ENCODE assay signal across 19 mouse cellular contexts in the genomic region with DNA sequence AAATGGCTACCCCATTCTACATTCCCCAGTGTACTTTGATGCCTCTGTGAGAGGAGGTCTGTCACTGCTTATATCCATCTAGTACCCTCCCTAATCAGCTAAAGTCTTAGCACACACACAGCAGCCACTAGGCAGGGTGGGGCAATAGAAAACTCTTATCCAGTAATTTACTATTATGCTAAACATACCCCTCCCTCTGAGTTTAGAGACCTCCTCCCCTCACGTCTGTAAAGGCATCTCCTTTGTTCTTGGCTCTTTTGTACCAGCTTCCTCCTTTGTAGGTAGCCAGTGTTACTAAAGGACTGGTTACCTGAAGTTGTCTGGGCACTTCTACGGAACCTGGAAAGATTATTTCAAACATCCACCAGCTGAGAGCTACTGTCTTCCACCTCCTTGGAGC. TPM values are rescaled to one million over a fixed set of nuclear protein-coding genes. Genes with fewer than 3 reads are reported as not detected.
DNase-seq lines count a peak whose midpoint lies in the region; ATAC-seq and TF ChIP-seq lines count a peak whose summit lies in the region.
"Had no signal": no experiment of that assay in that cellular context is flagged by ENCODE, and none has a peak within 500 bp of the region (broad histone marks: within the 10 kb centered on the region; RNA-seq: fewer than 3 reads in every experiment).

No protein-coding gene starts in this region.

- H3K9me3 ChIP-seq in CH12.LX (replicated peaks; ENCODE audit: low read length) (no peaks in the 10 kb centered on the region), ES-E14 (ENCODE audit: control insufficient read depth, insufficient read depth, low read depth, low read length) (no peaks in the 10 kb centered on the region)
- no peaks in the 10 kb centered on the region for H3K9me3 ChIP-seq in liver, postnatal 0 days (ENCODE audit: low read length)
- H3K9me3 ChIP-seq in kidney, embryonic 15.5 days (replicated peaks), result no peaks in the 10 kb centered on the region
- H3K9me3 ChIP-seq: midbrain, embryonic 15.5 days; stomach, embryonic 15.5 days had no signal

- 51% methylated on average over 2 of the region's 2 CpGs for WGBS in liver, postnatal 0 days (ENCODE audit: insufficient replicate concordance)
- 74% methylated on average over 2 of the region's 2 CpGs for WGBS in kidney, embryonic 15.5 days

- no peak for TF ChIP-seq RAD21 in CH12.LX (IDR thresholded peaks at IDR 0.05; ENCODE audit: low read depth, low read length)

- H3K36me3 ChIP-seq in CH12.LX (replicated peaks in 1 of 2; ENCODE audit: control insufficient read depth in 1 of 2, insufficient read depth in 1 of 2, low read length in 1 of 2) (peaks cover 0 to 35% of the 10 kb centered on the region in 2 experiments), ES-E14 (ENCODE audit: control insufficient read depth, insufficient read depth, low read length, poor library complexity, severe bottlenecking) (no peaks in the 10 kb centered on the region; the same call in none of the 2 replicates)
- 0 out of 2 replicates have a peak, but pooled peaks cover 3% of the 10 kb centered on the region for H3K36me3 ChIP-seq in liver, postnatal 0 days (replicated peaks; ENCODE audit: insufficient read depth, low read length)
- H3K36me3 ChIP-seq in kidney, embryonic 15.5 days, result peaks cover 24% of the 10 kb centered on the region
- H3K36me3 ChIP-seq: midbrain, embryonic 15.5 days; stomach, embryonic 15.5 days had no signal

- H3K4me2 ChIP-seq in CH12.LX (ENCODE audit: insufficient read depth, low read depth, poor library complexity, severe bottlenecking), result peak overlapping the region; percentile 47; the same call in 1 of the 2 replicates
- no peak overlapping the region for H3K4me2 ChIP-seq in liver, postnatal 0 days (ENCODE audit: low read depth, low read length)
- no peak overlapping the region for H3K4me2 ChIP-seq in kidney, embryonic 15.5 days
- H3K4me2 ChIP-seq: lung, embryonic 14.5 days; midbrain, embryonic 15.5 days; stomach, embryonic 15.5 days had no signal

- peaks cover 20% of the 10 kb centered on the region for H3K79me2 ChIP-seq in CH12.LX (replicated peaks; ENCODE audit: control insufficient read depth, extremely low read depth, insufficient read depth, poor library complexity, severe bottlenecking)

- no peak for TF ChIP-seq CTCF in CH12.LX (conservative IDR thresholded peaks at IDR 0.05 in 1 of 2, IDR thresholded peaks at IDR 0.05 in 1 of 2; ENCODE audit: low read depth in 2 of 2, low read length in 2 of 2)
- TF ChIP-seq CTCF in liver, postnatal 0 days (IDR thresholded peaks at IDR 0.05; ENCODE audit: low read depth), result no peak

- dilution Hi-C loops in CH12.LX (cut with MboI; ENCODE audit: extremely low pct_ligation_motif_present, extremely low pct_unique_long_range_greater_than_20kb, low sequenced_read_pairs), result no loop called here

- H3K4me1 ChIP-seq in CH12.LX (ENCODE audit: control insufficient read depth in 1 of 2, insufficient read depth in 2 of 2), result peaks cover 7 to 59% of the 10 kb centered on the region in 2 experiments; a peak in 3 of 4 replicates
- peaks cover 6 to 21% of the 10 kb centered on the region in 2 experiments for H3K4me1 ChIP-seq in ES-E14 (ENCODE audit: control insufficient read depth in 2 of 2, insufficient read depth in 2 of 2, low read length in 2 of 2, poor library complexity in 1 of 2)
- peaks cover 7% of the 10 kb centered on the region; the same call in 1 of the 2 replicates for H3K4me1 ChIP-seq in liver, postnatal 0 days (ENCODE audit: insufficient read depth)
- peaks cover 12% of the 10 kb centered on the region for H3K4me1 ChIP-seq in kidney, embryonic 15.5 days
- H3K4me1 ChIP-seq: midbrain, embryonic 15.5 days; stomach, embryonic 15.5 days had no signal

- TF ChIP-seq EP300 in CH12.LX (IDR thresholded peaks at IDR 0.05; ENCODE audit: low read length), result no peak
- TF ChIP-seq EP300 in liver, postnatal 0 days (IDR thresholded peaks at IDR 0.05; ENCODE audit: low read depth), result no peak

- DNase-seq in CH12.LX (ENCODE audit: extremely low read depth), result no peak
- peak; percentile 41 for DNase-seq in ES-E14 (ENCODE audit: low read depth, low spot score)
- DNase-seq in liver, postnatal 0 days, result no peak
- no peak for DNase-seq in kidney, adult 8-10 months
- no peak for DNase-seq in lung, postnatal 4 days
- DNase-seq: cerebellum, postnatal 10 days; forebrain, postnatal 0 days; gastrocnemius, adult 2 months; heart, adult 2 months; lung, embryonic 14.5 days; spleen, adult 18-20 months; thymus, adult 2 months had no signal

- H3K27ac ChIP-seq in CH12.LX (ENCODE audit: insufficient read depth, low read depth) (no peak overlapping the region), ES-E14 (ENCODE audit: insufficient read depth, low read depth, low read length, poor library complexity, severe bottlenecking) (peak overlapping the region; percentile 83; the same call in 1 of the 2 replicates)
- H3K27ac ChIP-seq in liver, postnatal 0 days (ENCODE audit: low read depth), result 0 out of 2 replicates have a peak overlapping the region, but pooled peaks have one; percentile 24
- no peak overlapping the region for H3K27ac ChIP-seq in kidney, embryonic 15.5 days
- H3K27ac ChIP-seq: gastrocnemius, adult 2 months; heart, adult 2 months; macrophage; midbrain, embryonic 15.5 days; stomach, embryonic 15.5 days had no signal

- ATAC-seq in hematopoietic stem cell, adult 5-6 weeks (replicated peaks in 1 of 2; ENCODE audit: insufficient read depth in 1 of 2, low FRiP score in 2 of 2, low TSS enrichment in 1 of 2, low read depth in 1 of 2, poor library complexity in 2 of 2, severe bottlenecking in 2 of 2), result peak; percentile 67 to 69
- ATAC-seq in liver, postnatal 0 days, result peak; percentile 48; the same call in 1 of the 2 replicates
- no peak for ATAC-seq in kidney, embryonic 15.5 days (replicated peaks; ENCODE audit: low FRiP score)
- ATAC-seq: forebrain, postnatal 0 days; midbrain, embryonic 15.5 days; Patski had no signal

- no peak overlapping the region for H3K4me3 ChIP-seq in CH12.LX (replicated peaks in 1 of 3; ENCODE audit: low read depth in 2 of 3, low read length in 2 of 3, poor library complexity in 1 of 3)
- H3K4me3 ChIP-seq in ES-E14 (ENCODE audit: insufficient read depth in 1 of 2, low read depth in 1 of 2, low read length in 2 of 2, poor library complexity in 1 of 2, severe bottlenecking in 1 of 2), result peak overlapping the region; percentile 52 to 70
- no peak overlapping the region for H3K4me3 ChIP-seq in liver, postnatal 0 days (ENCODE audit: low read depth, low read length)
- no peak overlapping the region for H3K4me3 ChIP-seq in kidney, embryonic 15.5 days (replicated peaks)
- H3K4me3 ChIP-seq: erythroblast, embryonic 14.5 days; gastrocnemius, adult 2 months; heart, adult 2 months; midbrain, embryonic 15.5 days; stomach, embryonic 15.5 days had no signal

- in situ Hi-C loops in CH12.LX (cut with MboI; ENCODE audit: low pct_ligation_motif_present, low pct_unique_long_range_greater_than_20kb, low sequenced_read_pairs), result no loop called here
- in situ Hi-C loops in ES-E14 (cut with MboI; ENCODE audit: low sequenced_read_pairs in 2 of 2, unreplicated experiment in 2 of 2), result no loop called here

- H3K27me3 ChIP-seq in CH12.LX (replicated peaks), result no peaks in the 10 kb centered on the region
- H3K27me3 ChIP-seq in liver, postnatal 0 days (ENCODE audit: insufficient read depth, low read length), result no peaks in the 10 kb centered on the region
- no peaks in the 10 kb centered on the region for H3K27me3 ChIP-seq in kidney, embryonic 15.5 days
- H3K27me3 ChIP-seq: midbrain, embryonic 15.5 days; Patski; stomach, embryonic 15.5 days had no signal

- no peak for TF ChIP-seq POLR2A in CH12.LX (IDR thresholded peaks at IDR 0.05; ENCODE audit: low read depth, low read length)

- H3K9ac ChIP-seq in CH12.LX (ENCODE audit: insufficient read depth, low read depth) (no peak overlapping the region), ES-E14 (ENCODE audit: insufficient read depth, low read depth, low read length, poor library complexity, severe bottlenecking) (peak overlapping the region; percentile 64)
- no peak overlapping the region for H3K9ac ChIP-seq in liver, postnatal 0 days (replicated peaks)
- no peak overlapping the region for H3K9ac ChIP-seq in kidney, embryonic 15.5 days
- H3K9ac ChIP-seq: forebrain, postnatal 0 days; lung, embryonic 14.5 days; midbrain, embryonic 15.5 days; stomach, embryonic 15.5 days had no signal

TF ChIP-seq in CH12.LX, 34 proteins besides CTCF, POLR2A, EP300 and RAD21 (continues in another document):
- TF ChIP-seq IRF4 (IDR thresholded peaks at IDR 0.05; ENCODE audit: low read depth, low read length), result no peak
- no peak for TF ChIP-seq E2F4 (IDR thresholded peaks at IDR 0.05; ENCODE audit: insufficient replicate concordance, low read depth, low read length)
- no peak for TF ChIP-seq ZNF384 (IDR thresholded peaks at IDR 0.05; ENCODE audit: low read depth, low read length)
- TF ChIP-seq TBP (conservative IDR thresholded peaks at IDR 0.05; ENCODE audit: low read depth, low read length), result no peak
- TF ChIP-seq BHLHE40 (IDR thresholded peaks at IDR 0.05; ENCODE audit: low read depth, low read length), result no peak
- TF ChIP-seq ZKSCAN1 (IDR thresholded peaks at IDR 0.05; ENCODE audit: borderline replicate concordance, low read depth, low read length), result no peak

TF ChIP-seq in ES-E14, 5 proteins besides CTCF, POLR2A, EP300 and RAD21:
- no peak for TF ChIP-seq ZNF384 (IDR thresholded peaks at IDR 0.05; ENCODE audit: low read depth, low read length)
- TF ChIP-seq CHD2 (IDR thresholded peaks at IDR 0.05; ENCODE audit: low read depth, low read length), result no peak
- no peak for TF ChIP-seq ZC3H11A (IDR thresholded peaks at IDR 0.05; ENCODE audit: borderline replicate concordance, low read depth, low read length)
- TF ChIP-seq MAFK (IDR thresholded peaks at IDR 0.05; ENCODE audit: insufficient read depth, low read depth, low read length), result no peak
- no peak for TF ChIP-seq HCFC1 (IDR thresholded peaks at IDR 0.05; ENCODE audit: borderline replicate concordance, insufficient read depth, low read length)

RNA-seq across cellular contexts. Expression of a gene that starts 17.5 kb away (rescaled TPM):
- total RNA-seq in CH12.LX (2012; rRNA removed) (15.6 and 18.4 TPM in 2 replicates), CH12.LX (2014; rRNA removed) (11.6 and 13.4 TPM in 2 replicates), ES-E14 (2012; rRNA removed) (24.5 and 24.7 TPM in 2 replicates)
- 25.3 and 32.8 TPM in 2 replicates for polyA plus RNA-seq in CH12.LX (2012; ENCODE audit: insufficient read length, low read depth)
- total RNA-seq in hematopoietic stem cell, adult 5-6 weeks (2017), result 8.2 and 23.8 TPM in 2 replicates
- 16.6 and 17.9 TPM in 2 replicates for polyA plus RNA-seq in liver, postnatal 0 days (2015; fragmentation: Nextera tagmentation; extraction: Ambion mirVana)
- 29.6 and 35.1 TPM in 2 replicates for polyA plus RNA-seq in kidney, embryonic 15.5 days (2015; fragmentation: Nextera tagmentation; extraction: Ambion mirVana)

RNA-seq across cellular contexts. Expression of a gene that starts 22.8 kb away (rescaled TPM):
- total RNA-seq in CH12.LX (2012; rRNA removed) (24.5 and 29.1 TPM in 2 replicates), CH12.LX (2014; rRNA removed) (33.2 and 33.4 TPM in 2 replicates), ES-E14 (2012; rRNA removed) (66.5 and 75.4 TPM in 2 replicates)
- 23.3 and 23.6 TPM in 2 replicates for polyA plus RNA-seq in CH12.LX (2012; ENCODE audit: insufficient read length, low read depth)
- total RNA-seq in hematopoietic stem cell, adult 5-6 weeks (2017), result 72.4 and 88.5 TPM in 2 replicates
- 5.5 and 6.6 TPM in 2 replicates for polyA plus RNA-seq in liver, postnatal 0 days (2015; fragmentation: Nextera tagmentation; extraction: Ambion mirVana)
- 38.6 and 46.4 TPM in 2 replicates for polyA plus RNA-seq in kidney, embryonic 15.5 days (2015; fragmentation: Nextera tagmentation; extraction: Ambion mirVana)

Comparison
In these comparisons a context has a peak if more than half of its experiments do, and no peak if none do; other contexts are left out.
1. H3K27ac ChIP-seq: peak in ES-E14 (single experiment) and liver, postnatal 0 days (single experiment); none in CH12.LX (single experiment) and kidney, embryonic 15.5 days (single experiment).
2. H3K4me3 ChIP-seq: peak in ES-E14 (2 of 2); none in CH12.LX (0 of 3), liver, postnatal 0 days (single experiment) and kidney, embryonic 15.5 days (single experiment).